10 mouse cellular contexts compared by ENCODE assay signal in genomic region chr11:63020633-63021032, GRCm38 (mm10). TPM values are rescaled to one million over a fixed set of nuclear protein-coding genes. Genes with fewer than 3 reads are reported as not detected.
DNase-seq lines count a peak whose midpoint lies in the region; ATAC-seq and TF ChIP-seq lines count a peak whose summit lies in the region.
"Had no signal": no experiment of that assay in that cellular context is flagged by ENCODE, and none has a peak within 500 bp of the region (broad histone marks: within the 10 kb centered on the region; RNA-seq: fewer than 3 reads in every experiment).

No protein-coding gene starts in this region.

- no peak for TF ChIP-seq CTCF in intestine, postnatal 0 days (IDR thresholded peaks at IDR 0.05; ENCODE audit: low read depth)

- no peak overlapping the region for H3K4me3 ChIP-seq in intestine, embryonic 15.5 days (replicated peaks)
- H3K4me3 ChIP-seq in intestine, postnatal 0 days (ENCODE audit: low read depth, low read length), result no peak overlapping the region
- no peak overlapping the region for H3K4me3 ChIP-seq in embryonic facial prominence, embryonic 10.5 days
- no peak overlapping the region for H3K4me3 ChIP-seq in macrophage (ENCODE audit: inconsistent target)

- no peak overlapping the region for H3K9ac ChIP-seq in intestine, embryonic 15.5 days
- no peak overlapping the region for H3K9ac ChIP-seq in intestine, postnatal 0 days (ENCODE audit: low read depth, low read length)

- H3K27me3 ChIP-seq in intestine, embryonic 15.5 days (replicated peaks), result no peaks in the 10 kb centered on the region
- H3K27me3 ChIP-seq in intestine, postnatal 0 days (replicated peaks; ENCODE audit: control insufficient read depth, insufficient read depth, low read length), result no peaks in the 10 kb centered on the region
- H3K27me3 ChIP-seq in embryonic facial prominence, embryonic 10.5 days (replicated peaks; ENCODE audit: low read depth, poor library complexity, severe bottlenecking), result no peaks in the 10 kb centered on the region

- peaks cover 29% of the 10 kb centered on the region for H3K4me1 ChIP-seq in intestine, embryonic 15.5 days (replicated peaks)
- H3K4me1 ChIP-seq in intestine, postnatal 0 days (replicated peaks; ENCODE audit: control insufficient read depth, insufficient read depth, low read length), result peaks cover 11% of the 10 kb centered on the region
- peaks cover 54% of the 10 kb centered on the region for H3K4me1 ChIP-seq in embryonic facial prominence, embryonic 10.5 days

- no peaks in the 10 kb centered on the region for H3K36me3 ChIP-seq in intestine, embryonic 15.5 days
- H3K36me3 ChIP-seq in intestine, postnatal 0 days (ENCODE audit: control insufficient read depth, insufficient read depth), result no peaks in the 10 kb centered on the region
- no peaks in the 10 kb centered on the region for H3K36me3 ChIP-seq in embryonic facial prominence, embryonic 10.5 days (replicated peaks)
- no peaks in the 10 kb centered on the region for H3K36me3 ChIP-seq in macrophage (ENCODE audit: inconsistent target)

- H3K9me3 ChIP-seq in intestine, embryonic 15.5 days, result no peaks in the 10 kb centered on the region
- no peaks in the 10 kb centered on the region for H3K9me3 ChIP-seq in intestine, postnatal 0 days (ENCODE audit: control insufficient read depth)
- H3K9me3 ChIP-seq in embryonic facial prominence, embryonic 10.5 days, result no peaks in the 10 kb centered on the region

- peak; percentile 29 to 34 for DNase-seq in B cell, adult 2 months
- DNase-seq in embryonic facial prominence, embryonic 10.5 days (ENCODE audit: low spot score), result no peak
- DNase-seq in c-Kit-positive CD71-positive TER-119-positive erythroid progenitor cells, embryonic 14.5 days (ENCODE audit: low spot score), result no peak
- DNase-seq in right cerebral cortex, postnatal 10 days (ENCODE audit: low spot score in 2 of 2), result no peak
- DNase-seq in left cerebral cortex, adult 18-20 months (ENCODE audit: low spot score in 2 of 2), result no peak

- no peaks in the 10 kb centered on the region for H3K79me2 ChIP-seq in macrophage (ENCODE audit: inconsistent target)

- 0 out of 2 replicates have a peak overlapping the region, but pooled peaks have one; percentile 28 for H3K27ac ChIP-seq in intestine, embryonic 15.5 days
- H3K27ac ChIP-seq in intestine, postnatal 0 days (ENCODE audit: low read depth, low read length), result no peak overlapping the region
- H3K27ac ChIP-seq in embryonic facial prominence, embryonic 10.5 days (replicated peaks), result peak overlapping the region; percentile 51
- peak overlapping the region; percentile 79 for H3K27ac ChIP-seq in macrophage

- no peak overlapping the region for H3K4me2 ChIP-seq in intestine, embryonic 15.5 days (replicated peaks)
- no peak overlapping the region for H3K4me2 ChIP-seq in intestine, postnatal 0 days (replicated peaks; ENCODE audit: low read depth)

- peak; percentile 28; the same call in 1 of the 2 replicates for ATAC-seq in intestine, embryonic 15.5 days
- ATAC-seq in intestine, postnatal 0 days, result no peak

RNA-seq across cellular contexts. Expression of gene Tekt3, which starts 40.8 kb away (rescaled TPM):
- polyA plus RNA-seq in intestine, embryonic 15.5 days (2015; fragmentation: Nextera tagmentation; extraction: Ambion mirVana), result 0.08 TPM in 1 of 2 replicates, not detected in the other
- not detected in 2 replicates for polyA plus RNA-seq in intestine, postnatal 0 days (2015; fragmentation: Nextera tagmentation; extraction: Ambion mirVana)
- polyA plus RNA-seq in embryonic facial prominence, embryonic 10.5 days (2016; fragmentation: Nextera tagmentation; extraction: Ambion mirVana), result not detected in 2 replicates
- total RNA-seq in macrophage (2018; cell fraction: chromatin; rRNA removed), result not detected
- total RNA-seq in macrophage (2018; cell fraction: cytosol; rRNA removed), result not detected
- total RNA-seq in macrophage (2018; cell fraction: nucleus; rRNA removed), result not detected
- polyA plus RNA-seq in macrophage (2018), result not detected in 3 replicates
- total RNA-seq in left cerebral cortex, adult 18-20 months (2021), result not detected
- total RNA-seq: ES-E14; heart, postnatal 25 days had no signal

Comparison
In these comparisons a context has a peak if more than half of its experiments do, and no peak if none do; other contexts are left out.
1. DNase-seq: peak in B cell, adult 2 months (2 of 2); none in embryonic facial prominence, embryonic 10.5 days (single experiment), c-Kit-positive CD71-positive TER-119-positive erythroid progenitor cells, embryonic 14.5 days (single experiment), right cerebral cortex, postnatal 10 days (0 of 2) and left cerebral cortex, adult 18-20 months (0 of 2).